Mouse (Mus musculus) thymus, postnatal 10 days (tissue): ENCODE measurements around the gene Dusp9.

Source experiments
- DNase-seq, 2 experiments: peaks; one replicate each; pipeline ENCODE4 v3.0.0; 2021; ENCODE audit warnings: low spot score in 2 of 2

The Dusp9 gene

DNA sequence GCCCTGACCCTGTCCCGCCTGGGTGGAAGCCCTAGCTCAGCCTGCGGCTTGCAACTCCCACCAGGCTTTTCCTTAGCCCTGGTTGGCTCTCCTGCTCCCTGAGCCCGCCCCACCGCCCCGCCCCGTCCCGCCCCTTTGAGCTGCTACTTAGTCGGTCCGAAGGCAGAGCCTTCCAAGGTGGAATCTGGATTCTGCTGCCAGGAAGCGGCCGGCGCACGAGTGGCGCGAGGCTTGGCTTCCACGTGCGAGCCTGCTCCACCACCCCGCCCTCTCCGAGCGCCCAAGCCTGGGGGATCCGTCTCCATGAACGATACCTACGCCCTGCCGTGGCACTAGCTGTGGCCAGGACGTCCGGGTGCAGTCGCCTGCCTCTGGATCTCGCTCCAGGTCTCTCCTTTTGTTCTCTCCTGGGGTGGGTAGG, at the start of gene Dusp9:
Dusp9 (plus strand) TSS at position 165 of the 421 bp plus-strand sequence.
- DNase-seq: no peak

GRCm38 (mm10) chrX:73593212-73593611, 46.0 kb upstream of the Dusp9 start:
- peak; percentile 28 to 72 for DNase-seq

DNA sequence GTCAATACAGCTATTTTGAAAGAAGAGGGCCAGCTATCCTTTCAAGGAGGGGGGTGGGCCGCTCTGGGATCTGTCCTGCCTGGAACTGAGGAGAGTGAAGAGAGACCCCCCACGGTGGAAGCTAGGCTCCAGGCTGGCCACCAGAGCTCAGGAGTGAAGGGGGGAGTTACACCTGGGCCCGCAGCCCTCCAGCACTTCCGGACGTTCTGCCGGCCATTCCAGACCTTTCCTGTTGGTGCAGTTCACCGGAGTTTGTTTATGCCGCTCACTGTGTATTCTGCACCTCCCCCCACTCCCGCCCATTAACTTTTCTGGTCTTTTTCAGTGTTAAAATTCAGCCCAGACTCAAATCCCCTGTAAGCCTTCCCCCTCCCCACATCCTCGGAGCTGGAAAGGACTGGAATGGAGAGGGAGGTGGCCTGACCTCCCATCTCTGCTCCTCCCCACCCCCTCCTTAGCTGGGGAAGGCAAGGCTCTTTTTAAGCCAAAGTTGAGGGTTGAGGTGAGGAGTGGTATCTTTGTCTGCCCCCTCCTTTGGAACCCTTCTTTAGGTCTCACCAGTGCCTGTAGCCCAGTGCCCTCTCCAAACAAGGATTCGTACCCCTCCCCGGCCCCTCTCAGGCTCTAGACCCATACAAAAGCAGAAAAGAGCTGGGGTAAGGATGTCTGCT, 44.6 kb upstream of the Dusp9 start:
- DNase-seq: no peak

DNA sequence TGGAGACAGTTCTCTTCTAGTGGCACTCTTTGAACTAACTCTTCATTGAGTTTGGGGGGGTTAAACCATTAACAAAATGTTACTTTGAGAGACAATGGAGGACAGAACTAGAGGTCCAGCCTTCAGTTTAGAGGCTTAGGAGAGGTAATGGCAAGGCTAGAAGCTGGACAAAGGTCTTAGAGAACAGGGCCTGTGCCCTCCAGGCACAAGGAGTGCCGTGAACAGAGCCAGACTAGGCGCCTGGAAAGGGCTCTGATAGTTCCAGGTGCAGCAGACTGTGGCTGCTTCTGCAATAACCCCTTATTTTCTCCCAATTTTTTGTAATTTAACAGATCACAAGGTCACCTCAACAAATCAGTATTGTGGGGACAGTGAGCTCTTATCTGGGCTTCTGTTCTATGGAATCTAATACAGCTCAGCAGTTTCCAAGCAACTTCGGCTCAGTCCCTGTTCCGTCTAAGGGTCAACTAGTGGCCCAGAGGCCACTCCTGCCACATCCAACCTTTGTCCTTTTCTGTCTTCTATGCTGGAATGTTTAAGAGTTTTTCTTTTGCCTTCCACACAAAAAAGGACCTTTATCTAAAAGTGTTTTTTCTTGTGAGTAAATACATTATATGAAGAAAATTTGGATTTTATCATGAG, 43.8 kb upstream of the Dusp9 start:
- no peak for DNase-seq

DNA sequence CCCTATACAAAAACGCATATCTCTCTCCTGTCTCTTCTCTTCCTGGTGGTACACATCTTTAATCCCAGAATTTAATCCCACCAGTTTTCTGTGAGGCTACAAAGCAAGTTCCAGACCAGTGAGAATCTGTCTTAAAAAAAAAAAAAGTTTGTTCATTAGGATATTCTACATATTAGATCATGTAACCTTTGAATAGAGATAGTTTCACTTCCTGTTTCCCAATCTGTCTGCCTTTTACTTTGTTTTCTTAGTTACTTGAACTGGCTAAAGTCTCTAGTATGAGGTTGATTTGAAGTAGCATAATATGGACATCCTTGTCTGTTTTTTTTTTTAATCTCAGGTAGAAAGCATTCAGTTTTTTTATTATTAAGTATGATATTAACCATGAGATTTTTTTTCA, 37.8 kb upstream of the Dusp9 start:
- DNase-seq: no peak

DNA sequence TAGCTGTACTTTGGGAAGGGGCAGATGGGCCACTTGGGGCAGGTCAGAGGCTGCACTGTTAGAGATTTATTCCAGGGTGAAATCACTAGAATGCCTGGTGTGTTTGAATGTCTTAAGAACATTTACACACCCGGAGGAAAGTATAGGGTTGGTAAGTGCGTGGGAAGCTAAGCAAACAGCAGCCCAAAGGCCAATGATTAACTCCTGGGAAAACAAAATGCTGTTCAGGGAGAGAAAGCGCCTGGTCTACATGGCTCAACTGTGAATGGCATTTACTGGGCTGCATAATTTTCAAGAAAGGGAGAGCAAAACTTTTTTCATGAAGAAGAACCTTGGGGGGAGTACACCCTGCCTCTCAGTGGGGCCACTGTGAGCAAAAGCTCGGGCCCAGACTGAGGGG, 25.6 kb upstream of the Dusp9 start:
- no peak for DNase-seq

DNA sequence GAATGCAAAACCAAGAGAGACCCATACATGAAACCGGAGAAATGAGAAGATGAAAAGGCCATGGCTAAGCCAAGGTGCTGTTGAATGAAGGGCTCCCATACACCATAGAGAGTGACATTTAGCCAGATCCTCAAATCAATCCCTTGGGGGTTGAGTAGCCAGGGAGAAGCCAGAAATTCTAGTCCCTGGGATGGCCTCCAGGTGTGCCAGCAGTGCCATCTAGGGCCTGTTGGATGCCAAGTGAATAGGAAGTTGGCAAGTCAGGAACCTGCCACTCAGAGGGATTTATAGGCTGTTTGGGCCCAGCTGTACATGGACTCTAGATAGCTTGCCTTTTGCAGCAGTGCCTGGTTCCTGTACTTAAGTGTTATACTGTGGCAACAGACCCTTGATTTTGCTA, 23.3 kb upstream of the Dusp9 start:
- no peak for DNase-seq

- no peak for DNase-seq
Measured at GRCm38 (mm10) chrX:73619401-73619800, 19.8 kb upstream of the Dusp9 start.

- DNase-seq: no peak
Measured at GRCm38 (mm10) chrX:73619890-73620289, 19.3 kb upstream of the Dusp9 start.

GRCm38 (mm10) chrX:73626981-73627380, 12.2 kb upstream of the Dusp9 start:
- no peak for DNase-seq

GRCm38 (mm10) chrX:73635425-73635824, 3.8 kb upstream of the Dusp9 start:
- DNase-seq: no peak

- no peak for DNase-seq
Measured at GRCm38 (mm10) chrX:73637415-73637814, 1.8 kb upstream of the Dusp9 start.

GRCm38 (mm10) chrX:73639901-73640469, 766 bp downstream of the Dusp9 start:
- DNase-seq: no peak

DNA sequence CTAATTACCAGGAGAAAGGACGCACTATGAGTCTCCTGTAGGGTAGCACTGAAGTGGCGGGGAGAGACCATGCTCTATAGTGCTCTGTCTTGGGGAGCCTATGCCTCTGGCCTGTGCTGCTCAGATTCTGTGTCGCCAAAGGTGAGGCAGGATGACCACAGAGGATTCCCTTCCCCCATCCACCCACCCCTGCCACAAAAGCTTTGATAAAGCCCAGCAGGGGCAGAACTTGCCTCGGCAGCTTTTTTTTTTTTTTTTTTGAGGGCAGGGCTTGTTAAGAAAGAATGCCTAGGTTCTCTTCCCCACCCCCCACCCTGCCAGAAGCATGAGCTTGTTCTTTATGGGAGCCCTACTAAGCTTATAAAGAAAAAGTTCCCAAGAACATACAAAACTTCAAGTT, 5.9 kb downstream of the Dusp9 start:
- DNase-seq: no peak

GRCm38 (mm10) chrX:73650869-73651268, 11.7 kb downstream of the Dusp9 start:
- no peak for DNase-seq

GRCm38 (mm10) chrX:73653392-73653791, 14.2 kb downstream of the Dusp9 start:
- no peak for DNase-seq

GRCm38 (mm10) chrX:73654177-73654576, 15.0 kb downstream of the Dusp9 start:
- peak in 1 of 2 experiments; percentile 70 for DNase-seq

- DNase-seq: peak in 1 of 2 experiments; percentile 31
Measured at GRCm38 (mm10) chrX:73655529-73655928, 16.3 kb downstream of the Dusp9 start.

- DNase-seq: no peak
Measured at GRCm38 (mm10) chrX:73658391-73658790, 19.2 kb downstream of the Dusp9 start.

DNA sequence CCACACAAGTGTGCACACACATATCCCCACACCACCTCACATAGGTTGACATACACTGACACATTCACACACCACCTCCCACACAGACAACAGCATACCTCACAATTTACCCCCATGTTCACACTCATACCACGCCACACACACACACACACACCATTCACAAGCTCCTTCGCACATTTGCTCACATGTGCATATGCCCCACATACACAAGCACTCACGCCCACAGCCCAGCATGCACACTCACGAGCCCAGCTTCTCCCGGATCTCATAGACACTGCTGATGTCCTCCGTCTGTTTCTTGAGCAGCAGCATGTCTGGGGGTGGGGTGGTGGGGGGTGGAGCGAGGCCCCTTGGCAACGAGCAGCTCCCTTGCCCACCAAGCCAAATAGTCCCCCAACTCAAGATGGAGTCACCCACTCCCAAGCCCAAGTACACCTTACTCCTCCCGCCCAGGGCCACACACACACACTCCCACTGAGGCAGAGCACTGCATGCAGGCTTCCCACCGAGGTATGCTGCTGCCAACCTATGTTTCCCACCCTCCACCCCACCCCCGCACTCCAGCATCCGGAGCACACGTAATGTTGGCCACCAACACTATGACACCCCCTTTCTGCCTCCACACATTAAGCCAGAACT, 19.8 kb downstream of the Dusp9 start:
- no peak for DNase-seq

DNA sequence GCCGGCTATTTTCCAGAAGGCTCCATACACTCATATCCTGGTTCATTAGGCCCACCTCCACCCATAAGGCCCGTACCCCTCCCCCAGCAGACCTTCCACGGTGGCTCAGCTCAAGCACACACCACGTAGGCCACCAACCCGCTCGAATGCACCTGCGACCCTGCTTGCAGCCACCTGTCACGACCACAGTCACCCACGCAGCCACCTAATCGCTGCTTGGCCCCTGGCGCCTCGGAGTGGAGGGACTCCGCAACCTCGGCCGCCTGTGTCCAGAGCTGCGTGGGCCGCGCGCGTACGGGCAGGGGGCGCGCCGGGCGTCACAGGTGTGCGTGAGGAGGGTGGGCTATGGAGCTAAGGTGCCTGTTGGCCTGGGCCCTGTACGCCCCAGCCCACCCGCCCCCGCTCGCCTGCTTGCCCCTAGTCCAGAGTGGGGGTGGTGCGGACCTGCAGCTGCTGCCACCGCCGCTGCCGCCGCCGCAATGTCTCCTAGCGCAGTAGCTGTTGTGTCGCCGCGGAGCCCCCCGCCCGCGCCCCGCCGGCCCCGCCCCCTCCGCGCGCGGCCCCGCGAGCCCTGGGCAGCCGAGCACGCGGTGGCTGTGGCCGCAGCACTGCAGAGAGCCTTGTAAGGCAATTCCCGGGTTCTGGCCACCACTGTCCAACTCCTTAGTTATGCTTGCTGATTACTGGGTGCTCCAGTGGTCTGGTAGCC, 20.5 kb downstream of the Dusp9 start, which contains the start of gene Pnck:
Pnck (minus strand) TSS at position 543 of the 709 bp plus-strand sequence.
- DNase-seq: no peak

DNA sequence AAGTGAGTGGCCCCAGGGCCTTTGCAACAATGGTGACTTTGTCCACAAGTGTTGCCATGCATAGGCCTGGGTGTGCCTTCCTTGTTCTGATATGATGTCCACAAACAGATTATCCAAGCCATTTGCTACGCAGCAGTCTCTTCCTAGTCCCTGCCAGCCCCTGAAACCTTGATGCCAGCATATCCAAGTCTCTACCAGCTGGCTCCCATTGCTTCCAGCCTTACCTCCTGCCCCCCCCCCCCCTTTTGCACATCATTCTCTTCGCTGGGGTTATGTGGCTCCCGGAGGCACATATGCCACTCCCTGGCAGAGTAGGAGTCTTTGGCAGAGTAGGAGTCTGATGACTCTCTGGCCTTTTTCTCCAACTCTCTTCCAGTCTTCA, 21.1 kb downstream of the Dusp9 start:
- no peak for DNase-seq
